8 mouse cellular contexts compared by ENCODE assay signal in the genomic region with DNA sequence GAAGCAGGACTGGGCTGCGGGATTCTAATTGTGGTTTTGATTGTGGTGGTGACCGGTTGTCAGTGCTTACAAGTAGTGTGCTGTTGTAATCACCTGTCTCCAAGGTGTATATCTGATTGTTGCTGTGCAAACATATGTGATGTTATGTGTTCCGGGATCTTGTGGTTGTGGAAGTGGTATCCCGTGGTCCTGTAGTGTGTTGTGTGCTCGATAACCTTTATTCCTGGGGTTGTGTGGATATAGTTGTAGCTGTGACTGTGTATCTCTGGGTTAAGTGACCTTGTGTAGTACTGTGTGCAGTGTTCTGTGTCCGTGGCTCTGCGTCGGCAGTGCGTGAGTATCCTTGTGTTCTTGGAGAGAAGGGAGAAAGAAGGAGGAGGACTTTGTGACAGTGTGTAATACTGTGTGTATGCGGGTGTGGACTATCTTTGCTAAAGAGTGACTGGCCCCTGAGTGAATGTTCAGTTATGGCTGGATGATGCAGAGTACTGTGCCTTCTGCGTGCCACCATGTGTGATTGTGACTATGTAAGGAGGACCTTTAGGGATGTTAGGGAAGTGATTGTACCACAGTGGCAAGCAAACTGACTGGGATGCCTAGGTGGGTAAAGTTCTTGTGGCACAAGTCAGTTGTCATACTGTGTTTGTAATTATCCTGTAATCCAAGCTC. TPM values are rescaled to one million over a fixed set of nuclear protein-coding genes. Genes with fewer than 3 reads are reported as not detected.
DNase-seq lines count a peak whose midpoint lies in the region; ATAC-seq and TF ChIP-seq lines count a peak whose summit lies in the region.

No protein-coding gene starts in this region.

- intact Hi-C loops in left cerebral cortex, postnatal 4 days (cut with DNase I), result no loop called here

- H3K9me3 ChIP-seq in liver, embryonic 13.5 days (replicated peaks), result no peaks in the 10 kb centered on the region

- peak overlapping the region; percentile 91 for H3K4me3 ChIP-seq in cerebellum, adult 2 months (replicated peaks; ENCODE audit: insufficient read depth, low read depth, low read length)
- H3K4me3 ChIP-seq in thymus, adult 2 months (ENCODE audit: control insufficient read depth, insufficient read depth, low read length), result peak overlapping the region; percentile 94
- peak overlapping the region; percentile 77 for H3K4me3 ChIP-seq in liver, embryonic 13.5 days (replicated peaks)

- no peak for DNase-seq in cerebellum, adult 2 months
- no peak for DNase-seq in cerebellum, adult 8-10 months
- DNase-seq in thymus, adult 2 months, result no peak
- DNase-seq in thymus, postnatal 10 days (ENCODE audit: low spot score in 2 of 2), result no peak
- DNase-seq in liver, embryonic 13.5 days, result peak; percentile 6
- no peak for DNase-seq in gastrocnemius, adult 18-20 months (ENCODE audit: low spot score)
- no peak for DNase-seq in left cerebral cortex, postnatal 4 days

- no peak for TF ChIP-seq CTCF in cerebellum, adult 2 months (IDR thresholded peaks at IDR 0.05; ENCODE audit: borderline replicate concordance, insufficient read depth, low read depth, low read length)
- no peak for TF ChIP-seq CTCF in thymus, adult 2 months (IDR thresholded peaks at IDR 0.05; ENCODE audit: borderline replicate concordance, control insufficient read depth, extremely low read depth, insufficient read depth, low read length, poor library complexity)

- no peaks in the 10 kb centered on the region for H3K36me3 ChIP-seq in thymus, adult 2 months (ENCODE audit: control insufficient read depth, insufficient read depth, low read length)
- peaks cover 23% of the 10 kb centered on the region for H3K36me3 ChIP-seq in liver, embryonic 13.5 days

- H3K27ac ChIP-seq in cerebellum, adult 2 months (ENCODE audit: insufficient read depth, low read length), result peak overlapping the region; percentile 92
- no peak overlapping the region for H3K27ac ChIP-seq in thymus, adult 2 months (ENCODE audit: control insufficient read depth, insufficient read depth, low read length)
- H3K27ac ChIP-seq in liver, embryonic 13.5 days, result peak overlapping the region; percentile 84

- H3K4me1 ChIP-seq in cerebellum, adult 2 months (ENCODE audit: control insufficient read depth, insufficient read depth, low read length), result peaks cover 8% of the 10 kb centered on the region; the same call in 1 of the 2 replicates
- peaks cover 4% of the 10 kb centered on the region for H3K4me1 ChIP-seq in thymus, adult 2 months (replicated peaks; ENCODE audit: control insufficient read depth, insufficient read depth, low read length)
- peaks cover 26% of the 10 kb centered on the region for H3K4me1 ChIP-seq in liver, embryonic 13.5 days (replicated peaks)

- peak; percentile 11 for ATAC-seq in liver, embryonic 13.5 days (ENCODE audit: low read depth)
- ATAC-seq in inflammation-experienced regulatory T-cells, adult 6 months, result no peak

- no peaks in the 10 kb centered on the region for H3K27me3 ChIP-seq in cerebellum, adult 2 months (ENCODE audit: control insufficient read depth, insufficient read depth, low read length)
- H3K27me3 ChIP-seq in thymus, adult 2 months (ENCODE audit: control insufficient read depth, insufficient read depth, low read length), result no peaks in the 10 kb centered on the region
- no peaks in the 10 kb centered on the region for H3K27me3 ChIP-seq in liver, embryonic 13.5 days

- no peak for TF ChIP-seq POLR2A in cerebellum, adult 2 months (IDR thresholded peaks at IDR 0.05; ENCODE audit: borderline replicate concordance, insufficient read depth, low read length)
- no peak for TF ChIP-seq POLR2A in thymus, adult 2 months (IDR thresholded peaks at IDR 0.05; ENCODE audit: control insufficient read depth, extremely low read depth, insufficient read depth, low read length, poor library complexity)

- peak overlapping the region; percentile 88 for H3K9ac ChIP-seq in liver, embryonic 13.5 days

- 12% methylated on average over 11 of the region's 11 CpGs for WGBS in cerebellum, adult 2 months
- WGBS in thymus, adult 2 months, result 23% methylated on average over 11 of the region's 11 CpGs
- WGBS in liver, embryonic 13.5 days (ENCODE audit: insufficient replicate concordance), result 20% methylated on average over 11 of the region's 11 CpGs

- peak overlapping the region; percentile 84 for H3K4me2 ChIP-seq in liver, embryonic 13.5 days

RNA-seq across cellular contexts. Expression of gene Zfp146, which starts 0.9 kb away (rescaled TPM):
- 37.6 and 38.0 TPM in 2 replicates for polyA plus RNA-seq in cerebellum, adult 2 months (2012; rRNA removed)
- polyA plus RNA-seq in thymus, adult 2 months (2012; rRNA removed), result 16.8 and 18.6 TPM in 2 replicates
- polyA plus RNA-seq in liver, embryonic 13.5 days (2015; fragmentation: Nextera tagmentation; extraction: Ambion mirVana), result 4.8 and 6.2 TPM in 2 replicates
- polyA plus RNA-seq in inflammation-experienced regulatory T-cells, adult 6 months (2017; shearing (Covaris generic)), result 10 to 100 TPM; 12.9 to 20.8 (median 13.5) TPM
- 10 to 100 TPM; 24.7 to 28.7 TPM for total RNA-seq in gastrocnemius, adult 18-20 months (2021)
- total RNA-seq in left cerebral cortex, postnatal 4 days (2021), result 10 to 100 TPM; 66.8 to 68.1 TPM

RNA-seq across cellular contexts. Expression of gene Cox7a1, which starts 13.5 kb away (rescaled TPM):
- 24.7 and 32.0 TPM in 2 replicates for polyA plus RNA-seq in cerebellum, adult 2 months (2012; rRNA removed)
- 28.1 and 85.8 TPM in 2 replicates for polyA plus RNA-seq in thymus, adult 2 months (2012; rRNA removed)
- 4.2 and 4.8 TPM in 2 replicates for polyA plus RNA-seq in liver, embryonic 13.5 days (2015; fragmentation: Nextera tagmentation; extraction: Ambion mirVana)
- polyA plus RNA-seq in inflammation-experienced regulatory T-cells, adult 6 months (2017; shearing (Covaris generic)), result 1 to 10 TPM; 2.3 to 3.5 (median 3.3) TPM
- total RNA-seq in gastrocnemius, adult 18-20 months (2021), result 100 to 1,000 TPM; 938 to 989 TPM
- 1 to 10 TPM; 1.5 to 2.0 TPM for total RNA-seq in left cerebral cortex, postnatal 4 days (2021)

RNA-seq across cellular contexts. Expression of gene Capns1, which starts 28.2 kb away (rescaled TPM):
- polyA plus RNA-seq in cerebellum, adult 2 months (2012; rRNA removed), result 463 and 475 TPM in 2 replicates
- 565 and 739 TPM in 2 replicates for polyA plus RNA-seq in thymus, adult 2 months (2012; rRNA removed)
- polyA plus RNA-seq in liver, embryonic 13.5 days (2015; fragmentation: Nextera tagmentation; extraction: Ambion mirVana), result 39.0 and 40.8 TPM in 2 replicates
- polyA plus RNA-seq in inflammation-experienced regulatory T-cells, adult 6 months (2017; shearing (Covaris generic)), result 10 to 100 TPM; 66.6 to 74.8 (median 71.1) TPM
- 100 to 1,000 TPM; 198 to 205 TPM for total RNA-seq in gastrocnemius, adult 18-20 months (2021)
- 100 to 1,000 TPM; 193 to 198 TPM for total RNA-seq in left cerebral cortex, postnatal 4 days (2021)

RNA-seq across cellular contexts. Expression of gene Zfp382, which starts 48.7 kb away (rescaled TPM):
- 7.1 and 8.3 TPM in 2 replicates for polyA plus RNA-seq in cerebellum, adult 2 months (2012; rRNA removed)
- 5.4 and 8.1 TPM in 2 replicates for polyA plus RNA-seq in thymus, adult 2 months (2012; rRNA removed)
- 1.6 and 2.1 TPM in 2 replicates for polyA plus RNA-seq in liver, embryonic 13.5 days (2015; fragmentation: Nextera tagmentation; extraction: Ambion mirVana)
- 10 to 100 TPM; 10.2 to 15.5 (median 15.1) TPM for polyA plus RNA-seq in inflammation-experienced regulatory T-cells, adult 6 months (2017; shearing (Covaris generic))
- 1 to 10 TPM; 1.3 TPM for total RNA-seq in gastrocnemius, adult 18-20 months (2021)
- total RNA-seq in left cerebral cortex, postnatal 4 days (2021), result 10 to 100 TPM; 33.0 to 33.9 TPM
